Mouse (Mus musculus): ENCODE data around the gene Wdr38. TPM values are rescaled to one million over a fixed set of nuclear protein-coding genes. Genes with fewer than 3 reads are reported as not detected.

Gene Wdr38
- polyA plus RNA-seq, 1 experiment from 2014 or later, result 1.8 TPM

DNA sequence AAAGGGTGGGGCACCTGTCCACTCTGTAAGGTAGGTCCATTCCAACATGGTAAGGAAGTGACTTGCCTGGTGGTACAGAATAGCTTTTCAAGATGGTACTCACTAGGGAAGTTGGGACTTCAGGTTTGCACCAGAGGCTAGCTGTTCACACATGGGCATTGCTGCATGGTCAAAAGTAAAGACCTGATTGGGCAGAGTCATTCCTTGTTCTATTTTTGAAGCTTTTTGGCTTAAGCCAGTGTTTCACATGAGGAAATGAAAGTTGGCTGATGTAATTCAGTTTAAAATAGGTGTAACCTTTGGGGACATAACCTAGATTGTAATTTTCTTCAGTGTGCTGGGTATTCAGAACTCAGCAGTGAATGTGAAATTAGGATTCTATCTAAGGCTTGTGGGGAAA is 14.0 kb downstream of the Wdr38 start:
- Histone ChIP-seq H3K9me3 (no peaks in the 10 kb centered on the region), H3K27ac (replicated peaks) (no peak overlapping the region), H3K4me1 (replicated peaks) (peaks cover 39% of the 10 kb centered on the region), H3K9ac (no peak overlapping the region), H3K4me2 (no peak overlapping the region), H3K4me3 (no peak overlapping the region), H3K36me3 (peaks cover 33% of the 10 kb centered on the region), H3K27me3 (no peaks in the 10 kb centered on the region)
- ATAC-seq (ENCODE audit: low FRiP score, low read depth), result no peak

DNA sequence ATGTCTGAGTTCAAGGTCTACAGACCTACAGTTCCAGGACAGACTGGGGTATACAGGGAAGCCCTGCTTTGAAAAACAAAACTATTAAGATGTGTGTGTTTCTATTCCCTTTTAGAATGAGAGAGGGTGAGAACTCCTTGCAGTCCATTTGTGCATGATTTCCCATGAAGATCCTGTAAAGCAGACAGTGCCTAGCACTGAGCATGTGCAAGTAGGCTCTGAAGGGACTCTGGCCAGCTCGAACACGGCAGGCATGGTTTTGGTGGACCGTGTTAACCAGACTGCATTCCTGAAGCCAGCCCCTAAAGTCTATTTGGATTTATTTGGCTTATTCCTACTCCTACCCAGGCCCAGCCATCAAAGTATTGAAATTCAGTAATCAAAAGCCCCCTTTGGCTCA is 14.7 kb downstream of the Wdr38 start:
- ATAC-seq (ENCODE audit: low FRiP score, low read depth), result no peak
- no peaks in the 10 kb centered on the region for H3K9me3 ChIP-seq
- H3K9ac ChIP-seq, result no peak overlapping the region
- peaks cover 41% of the 10 kb centered on the region for H3K36me3 ChIP-seq
- no peak overlapping the region for H3K4me3 ChIP-seq
- H3K27me3 ChIP-seq, result no peaks in the 10 kb centered on the region
- H3K27ac ChIP-seq (replicated peaks), result no peak overlapping the region; the same call in 1 of the 2 replicates
- H3K4me2 ChIP-seq, result no peak overlapping the region
- 92% methylated on average over 3 of the region's 3 CpGs for WGBS
- peaks cover 34% of the 10 kb centered on the region for H3K4me1 ChIP-seq (replicated peaks)

DNA sequence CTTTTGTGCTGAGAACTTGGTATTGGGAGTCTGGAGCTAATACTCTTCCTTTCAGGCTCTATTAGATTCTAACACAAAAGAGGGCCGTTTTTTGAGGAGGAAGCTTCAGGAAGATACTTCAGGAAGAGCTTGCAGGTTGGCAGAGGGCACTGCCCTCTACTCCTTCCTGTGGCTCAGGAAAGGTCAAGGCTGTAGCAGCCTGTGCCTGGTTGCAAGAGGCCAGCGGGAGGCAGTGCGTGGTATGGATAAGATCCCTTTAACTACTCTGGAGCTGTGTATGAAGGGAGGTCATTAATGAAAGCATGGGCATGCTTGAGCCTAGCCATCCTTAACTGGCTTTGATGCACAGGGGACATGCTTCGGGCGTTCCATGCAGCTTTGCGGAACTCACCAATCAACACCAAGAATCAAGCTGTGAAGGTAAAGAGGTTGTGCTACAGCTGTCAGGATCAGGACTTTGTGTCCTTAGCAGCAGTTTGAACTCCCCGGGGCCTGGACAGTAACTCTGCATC is 15.5 kb downstream of the Wdr38 start:
- H3K9me3 ChIP-seq, result no peaks in the 10 kb centered on the region
- no peak overlapping the region for H3K4me2 ChIP-seq
- peaks cover 48% of the 10 kb centered on the region for H3K36me3 ChIP-seq
- H3K27ac ChIP-seq (replicated peaks), result no peak overlapping the region
- peaks cover 30% of the 10 kb centered on the region for H3K4me1 ChIP-seq (replicated peaks)
- H3K4me3 ChIP-seq, result no peak overlapping the region
- ATAC-seq (ENCODE audit: low FRiP score, low read depth), result no peak
- no peak overlapping the region for H3K9ac ChIP-seq
- H3K27me3 ChIP-seq, result no peaks in the 10 kb centered on the region
- 81% methylated on average over 7 of the region's 7 CpGs for WGBS

DNA sequence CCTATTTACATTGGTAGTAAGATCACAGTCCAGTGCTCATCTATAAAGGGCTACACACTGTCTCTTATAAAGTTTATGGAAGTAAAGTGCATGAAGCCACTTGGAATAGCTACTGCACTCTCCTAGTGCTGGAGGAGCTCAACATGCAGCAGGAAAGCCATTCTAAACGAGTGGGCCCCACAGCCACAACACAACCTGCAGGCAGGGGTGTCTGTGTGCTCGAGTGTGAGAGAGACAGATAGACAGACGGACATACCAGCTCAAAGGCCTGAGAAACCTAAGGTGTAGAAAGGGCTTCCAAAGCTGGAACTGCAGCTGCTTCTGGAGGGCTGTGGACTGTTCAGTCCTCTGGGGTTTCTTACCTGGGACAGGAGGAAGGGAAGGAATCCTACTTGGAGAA is 19.3 kb downstream of the Wdr38 start:
- Histone ChIP-seq H3K27ac (replicated peaks) (no peak overlapping the region), H3K4me2 (no peak overlapping the region), H3K27me3 (no peaks in the 10 kb centered on the region), H3K36me3 (peaks cover 84% of the 10 kb centered on the region), H3K4me1 (replicated peaks) (peaks cover 3% of the 10 kb centered on the region), H3K9ac (no peak overlapping the region), H3K9me3 (no peaks in the 10 kb centered on the region), H3K4me3 (no peak overlapping the region)
- 81% methylated on average over 3 of the region's 3 CpGs for WGBS
- no peak for ATAC-seq (ENCODE audit: low FRiP score, low read depth)

DNA sequence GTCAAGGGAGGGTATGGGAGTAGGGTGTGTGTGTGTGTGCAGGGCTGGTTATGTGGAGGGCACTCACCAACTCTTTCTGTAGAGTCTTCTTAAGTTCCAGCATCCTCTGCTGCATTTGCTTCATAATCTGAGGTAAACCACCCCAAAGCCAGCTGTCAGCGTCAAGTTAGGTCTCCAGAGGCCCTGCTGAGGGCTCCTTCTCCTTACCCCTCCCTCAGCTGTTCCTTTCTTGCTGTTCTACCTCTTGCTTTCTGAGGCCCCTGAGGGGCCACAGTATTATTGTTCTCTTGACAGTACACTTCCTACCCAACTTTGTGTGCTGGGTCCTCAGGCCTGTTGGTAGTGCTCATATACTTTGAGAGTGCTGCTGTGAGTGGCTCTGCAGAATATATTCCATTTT is 22.7 kb downstream of the Wdr38 start:
- H3K9ac ChIP-seq, result no peak overlapping the region
- WGBS, result 84% methylated on average over 1 of the region's 1 CpGs
- no peaks in the 10 kb centered on the region for H3K27me3 ChIP-seq

DNA sequence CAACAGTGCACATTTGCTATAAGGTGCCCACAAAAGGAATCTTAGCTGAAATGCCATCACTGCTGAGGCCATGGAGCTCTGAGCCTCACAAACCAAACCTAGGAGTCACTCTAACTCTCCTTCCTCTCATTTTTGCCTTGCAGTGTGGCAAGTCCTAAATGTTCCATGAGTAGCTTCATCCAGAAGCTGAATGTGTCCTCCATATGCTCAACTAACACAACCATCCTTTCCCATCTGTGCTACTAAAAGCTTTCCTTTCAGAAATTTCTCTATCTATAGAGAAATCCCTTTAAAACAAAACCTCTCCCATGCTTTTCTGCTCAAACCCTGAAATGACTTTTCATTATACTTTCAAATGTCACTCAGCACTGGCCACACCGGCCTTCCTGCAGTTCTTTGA is 34.3 kb downstream of the Wdr38 start:
- ATAC-seq (ENCODE audit: low FRiP score, low read depth), result no peak
- Histone ChIP-seq H3K9ac (no peak overlapping the region), H3K4me1 (replicated peaks) (no peaks in the 10 kb centered on the region), H3K27ac (replicated peaks) (no peak overlapping the region), H3K4me3 (no peak overlapping the region), H3K4me2 (no peak overlapping the region), H3K27me3 (no peaks in the 10 kb centered on the region), H3K9me3 (no peaks in the 10 kb centered on the region), H3K36me3 (peaks cover 79% of the 10 kb centered on the region)
- 83% methylated on average over 1 of the region's 1 CpGs for WGBS

More for the DNA sequence above, 22.7 kb downstream of the Wdr38 start:
- H3K9me3 ChIP-seq, result no peaks in the 10 kb centered on the region
- peaks cover 94% of the 10 kb centered on the region for H3K36me3 ChIP-seq
- no peak overlapping the region for H3K4me3 ChIP-seq
- H3K4me2 ChIP-seq, result no peak overlapping the region
- no peak overlapping the region for H3K27ac ChIP-seq (replicated peaks)
- no peak for ATAC-seq (ENCODE audit: low FRiP score, low read depth)
- no peaks in the 10 kb centered on the region for H3K4me1 ChIP-seq (replicated peaks)

DNA sequence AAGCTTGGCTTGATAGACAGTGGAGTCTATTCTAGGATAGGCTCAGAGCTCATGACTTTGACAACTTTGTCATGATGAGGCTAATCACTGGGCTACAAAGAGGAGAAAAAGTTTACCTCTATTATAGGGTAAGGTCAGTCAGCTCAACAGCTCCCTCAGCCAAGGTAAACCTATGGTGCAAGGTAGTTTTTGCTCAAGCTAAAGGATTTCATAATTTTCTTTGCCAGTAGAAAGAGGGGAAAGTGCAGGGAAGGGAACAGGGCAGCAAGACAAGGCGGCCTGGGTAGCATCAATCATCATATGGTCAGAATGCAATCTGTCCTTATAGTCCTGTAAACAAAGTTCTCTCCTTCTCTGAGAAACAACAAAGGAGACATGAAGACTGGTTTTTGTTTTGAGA is 42.9 kb downstream of the Wdr38 start:
- Histone ChIP-seq H3K36me3 (peaks cover 82% of the 10 kb centered on the region), H3K27ac (replicated peaks) (no peak overlapping the region), H3K9me3 (no peaks in the 10 kb centered on the region), H3K4me2 (no peak overlapping the region), H3K27me3 (no peaks in the 10 kb centered on the region), H3K4me1 (replicated peaks) (no peaks in the 10 kb centered on the region), H3K9ac (no peak overlapping the region), H3K4me3 (no peak overlapping the region)
- 100% methylated on average over 1 of the region's 1 CpGs for WGBS
- ATAC-seq (ENCODE audit: low FRiP score, low read depth), result no peak

DNA sequence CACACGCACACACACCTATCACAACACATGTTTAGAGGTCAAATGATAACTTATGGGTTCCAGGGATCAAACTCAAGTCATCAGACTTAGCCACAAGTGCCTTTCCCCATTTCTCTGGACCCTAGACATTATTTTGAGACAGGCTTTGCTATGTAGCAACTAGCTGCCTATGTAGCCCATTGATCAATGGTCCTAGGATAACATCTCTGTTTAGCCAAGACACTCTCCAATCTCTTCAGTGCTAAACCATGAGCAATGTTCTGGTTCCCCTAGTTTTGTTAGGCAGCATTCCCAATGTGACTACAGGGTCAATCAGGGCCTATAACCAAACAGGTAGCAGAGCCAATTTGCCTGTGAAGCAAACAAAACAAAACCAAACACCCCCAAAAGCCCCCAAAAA is 51.2 kb downstream of the Wdr38 start:
- Histone ChIP-seq H3K4me1 (replicated peaks) (no peaks in the 10 kb centered on the region), H3K27me3 (no peaks in the 10 kb centered on the region), H3K9ac (no peak overlapping the region), H3K36me3 (peaks cover 75% of the 10 kb centered on the region), H3K9me3 (no peaks in the 10 kb centered on the region), H3K4me2 (no peak overlapping the region), H3K27ac (replicated peaks) (no peak overlapping the region), H3K4me3 (no peak overlapping the region)
- 94% methylated on average over 1 of the region's 1 CpGs for WGBS
- ATAC-seq (ENCODE audit: low FRiP score, low read depth), result no peak

Other genes with a start within 250 kb of the Wdr38 start
- gene Nr6a1, start 69.8 kb upstream of the Wdr38 start, polyA plus RNA-seq (2015; fragmentation: Nextera tagmentation; extraction: Ambion mirVana), result 2.1 and 2.2 TPM in 2 replicates
- 4.7 and 7.3 TPM in 2 replicates for gene Olfml2a, start 65.5 kb upstream of the Wdr38 start, polyA plus RNA-seq (2015; fragmentation: Nextera tagmentation; extraction: Ambion mirVana)
- 140 and 153 TPM in 2 replicates for gene Arpc5l, start 7.9 kb downstream of the Wdr38 start, polyA plus RNA-seq (2015; fragmentation: Nextera tagmentation; extraction: Ambion mirVana)
- gene Rpl35, start 8.1 kb downstream of the Wdr38 start, polyA plus RNA-seq (2015; fragmentation: Nextera tagmentation; extraction: Ambion mirVana), result 592 and 671 TPM in 2 replicates
- 28.9 and 30.3 TPM in 2 replicates for gene Golga1, start 68.1 kb downstream of the Wdr38 start, polyA plus RNA-seq (2015; fragmentation: Nextera tagmentation; extraction: Ambion mirVana)
- gene Scai, start 193.3 kb downstream of the Wdr38 start, polyA plus RNA-seq (2015; fragmentation: Nextera tagmentation; extraction: Ambion mirVana), result 15.4 and 18.7 TPM in 2 replicates
- 68.5 and 70.5 TPM in 2 replicates for gene Ppp6c, start 229.0 kb downstream of the Wdr38 start, polyA plus RNA-seq (2015; fragmentation: Nextera tagmentation; extraction: Ambion mirVana)